Mouse (Mus musculus) neural tube, postnatal 0 days (tissue): Measurements from ENCODE around the gene Rasal3. TPM values are rescaled to one million over a fixed set of nuclear protein-coding genes. Genes with fewer than 3 reads are reported as not detected.

Source experiments
- microRNA-seq: library from miRNA; unstranded; fragments of <30 nt; microRNA quantifications from one replicate; pipeline ENCODE4, GENCODE M21; 2016
- polyA plus RNA-seq: library from polyadenylated mRNA; unstranded; fragments of >200 nt; fragmentation: Nextera tagmentation; extraction: Ambion mirVana; gene quantifications from 2 replicates; pipeline ENCODE4 v1.2.1, GENCODE M21; 2015

Gene Rasal3
- 0.95 and 1.1 TPM in 2 replicates for polyA plus RNA-seq

DNA sequence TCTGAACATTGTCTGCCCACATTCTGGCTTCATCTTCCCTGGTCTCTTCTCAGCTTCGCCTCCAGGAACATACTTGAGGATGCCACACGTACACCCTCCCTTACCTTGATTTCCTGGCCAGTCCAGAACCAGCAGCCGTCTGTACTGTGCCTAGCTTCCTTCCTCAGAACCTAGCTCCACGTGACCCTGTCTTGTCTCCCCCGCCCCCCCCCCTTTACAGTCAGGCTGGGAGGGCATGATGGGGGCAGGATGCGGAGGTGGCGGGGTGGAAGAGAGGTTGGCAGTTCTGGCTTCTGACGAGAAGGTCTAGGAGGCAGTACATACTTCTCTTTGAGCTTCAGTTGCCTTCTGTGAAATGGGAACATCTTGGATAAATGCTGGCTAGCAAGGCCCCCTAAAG, at the start of gene Rasal3:
Gene Rasal3 (minus strand): TSS at position 167 of the 400 bp plus-strand sequence.

GRCm38 (mm10) chr17:32452482-32452881, 49.1 kb upstream of the Rasal3 start, which contains the start of gene Cyp4f39:
Gene Cyp4f39 (plus strand): TSS chr17:32452723.

GRCm38 (mm10) chr17:32424034-32424433, 20.7 kb upstream of the Rasal3 start, which contains the start of gene Pglyrp2:
Gene Pglyrp2 (minus strand): TSS chr17:32424167.

GRCm38 (mm10) chr17:32389101-32389659, 14.2 kb downstream of the Rasal3 start, which contains the start of gene Wiz:
Gene Wiz (minus strand): TSS chr17:32389439.

DNA sequence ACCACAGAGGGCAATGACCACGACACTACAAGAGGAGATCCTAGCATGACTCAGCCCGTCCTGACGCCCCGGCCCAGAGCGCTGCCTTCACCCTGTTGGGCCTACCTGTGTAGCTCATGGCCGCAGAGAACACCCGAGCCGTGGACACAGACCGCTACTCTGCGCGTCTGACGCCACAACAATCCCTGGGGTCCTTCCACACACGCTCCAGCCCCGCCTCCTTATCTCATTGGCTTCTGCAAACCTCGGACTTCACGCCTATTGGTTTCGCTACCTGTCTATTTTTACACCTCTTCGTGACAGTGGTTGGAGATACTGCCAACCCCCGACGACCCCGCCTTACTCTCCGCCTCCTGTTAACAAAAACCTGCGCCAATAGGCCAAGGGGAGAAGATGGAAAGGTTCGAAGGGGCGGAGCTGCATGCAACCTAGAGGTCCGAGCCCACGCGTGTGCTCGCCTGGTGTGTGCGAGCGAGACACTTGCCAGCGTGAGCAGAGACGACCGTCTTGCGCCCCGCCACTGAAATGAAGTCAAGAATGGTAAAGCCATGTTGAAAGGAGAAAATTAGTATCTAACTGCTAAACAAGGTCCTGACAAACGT, 52.9 kb downstream of the Rasal3 start, which contains the start of gene Akap8l:
Gene Akap8l (minus strand): TSS at position 226 of the 602 bp plus-strand sequence.

Small RNAs within 50 kb of the gene (microRNA-seq; reads per million reads assigned to microRNA genes)
- not detected for gene Gm22201

Other genes with a start within 250 kb of the Rasal3 start
- 5.8 and 7.3 TPM in 2 replicates for gene Notch3, start 236.7 kb downstream of the Rasal3 start, polyA plus RNA-seq
- gene Ephx3, start 214.0 kb downstream of the Rasal3 start, polyA plus RNA-seq: 0.59 and 0.65 TPM in 2 replicates
- gene Brd4, start 118.9 kb downstream of the Rasal3 start, polyA plus RNA-seq: 62.3 and 73.1 TPM in 2 replicates
- 52.9 and 60.8 TPM in 2 replicates for gene Akap8, start 82.3 kb downstream of the Rasal3 start, polyA plus RNA-seq
- 98.6 and 126 TPM in 2 replicates for gene Akap8l, start 53.0 kb downstream of the Rasal3 start, polyA plus RNA-seq
- 27.1 and 30.0 TPM in 2 replicates for gene Wiz, start 14.1 kb downstream of the Rasal3 start, polyA plus RNA-seq
- gene Pglyrp2, start 20.6 kb upstream of the Rasal3 start, polyA plus RNA-seq: not detected in 2 replicates
- gene Cyp4f39, start 49.1 kb upstream of the Rasal3 start, polyA plus RNA-seq: 1.3 and 1.4 TPM in 2 replicates
- gene Cyp4f17, start 102.5 kb upstream of the Rasal3 start, polyA plus RNA-seq: 10.0 and 10.3 TPM in 2 replicates
- gene Cyp4f16, start 133.0 kb upstream of the Rasal3 start, polyA plus RNA-seq: 15.5 and 16.3 TPM in 2 replicates
- gene Cyp4f37, start 217.7 kb upstream of the Rasal3 start, polyA plus RNA-seq: 1.0 and 1.1 TPM in 2 replicates